Mouse (Mus musculus) layer of hippocampus, adult 9-11 months (tissue): ENCODE results near the gene Zxdc.
A peak's percentile ranks its signal among the peaks of the same experiment; 100 is the strongest.

Source experiments
- DNase-seq: peaks from one replicate; pipeline ENCODE4 v3.0.0; 2022

Gene Zxdc

DNA sequence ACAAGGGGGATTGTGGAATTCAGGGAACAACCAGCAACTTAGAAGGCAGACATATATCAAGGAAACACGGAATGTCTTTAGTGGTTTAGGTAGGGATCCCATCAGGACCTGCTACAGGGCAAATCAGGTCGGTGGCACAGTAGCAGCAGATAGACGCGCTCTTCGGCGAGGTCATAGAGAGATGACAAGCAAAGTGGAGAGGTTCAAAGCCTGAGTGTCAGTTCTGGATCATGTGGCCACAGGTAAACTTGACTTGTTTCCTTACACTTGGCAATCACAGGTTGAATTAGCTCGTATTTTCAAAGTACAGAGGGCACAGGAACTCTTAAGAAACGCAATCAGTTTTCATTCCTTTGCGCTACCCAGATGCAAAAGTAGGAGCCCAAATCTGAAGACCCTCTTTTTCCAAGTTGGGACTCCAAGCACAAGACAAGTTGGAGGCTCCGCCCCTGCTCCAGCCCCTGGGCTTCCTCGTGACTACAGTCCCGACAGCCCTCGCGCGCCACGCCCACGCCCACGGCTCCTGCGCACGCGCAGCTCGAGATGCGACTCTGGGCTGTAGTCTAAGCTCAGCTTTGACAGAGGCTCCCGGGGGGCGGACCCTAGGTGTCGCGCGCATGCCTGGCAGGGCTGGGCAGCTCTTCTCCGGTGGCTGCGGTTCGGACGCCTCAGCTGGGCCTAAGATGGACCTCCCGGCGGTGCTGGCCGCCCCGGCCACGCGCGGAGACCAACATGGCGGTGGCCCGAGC is at the start of gene Zxdc:
Gene Zxdc (plus strand): TSS at position 517 of the 749 bp plus-strand sequence.
- DNase-seq = peak; percentile 99

DNA sequence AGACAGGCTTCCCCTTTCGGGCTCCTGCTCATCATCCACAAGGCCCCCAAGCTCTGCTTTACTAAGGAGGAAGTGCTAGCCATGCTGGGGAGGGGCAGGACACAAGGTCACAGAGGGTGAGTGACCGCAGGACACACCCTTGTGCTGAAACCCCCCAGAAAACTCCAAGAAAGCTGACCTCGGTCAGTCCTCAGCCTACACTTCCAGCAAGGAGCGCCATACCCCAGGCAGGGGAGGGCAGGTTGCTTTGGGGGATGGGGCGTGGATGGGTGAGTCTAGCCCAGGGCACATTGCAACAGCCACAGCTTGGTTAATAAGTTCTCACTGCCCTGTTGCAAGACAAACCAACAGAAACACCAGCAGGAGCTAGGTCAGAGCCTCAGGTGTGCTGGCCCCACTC is 48.9 kb upstream of the Zxdc start:
- DNase-seq = no peak

DNA sequence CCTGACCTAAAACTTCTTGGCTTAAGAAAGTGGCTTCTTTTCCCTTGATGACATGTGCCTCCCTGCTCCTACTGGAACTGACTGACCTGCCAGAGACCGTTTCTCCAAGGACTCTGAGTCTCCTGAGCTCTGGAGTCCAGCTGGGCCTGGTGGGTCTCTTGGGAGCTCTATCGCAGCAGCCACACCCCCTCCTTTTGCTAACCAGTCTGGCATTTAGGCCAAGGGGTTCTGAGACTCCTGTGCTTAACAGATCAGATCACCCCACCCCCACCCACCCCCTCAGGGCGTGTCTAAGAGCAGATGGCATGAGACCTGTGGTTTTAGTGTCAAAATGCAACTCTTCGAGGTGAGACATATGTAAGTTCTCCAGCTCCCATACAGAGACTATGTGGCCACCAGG is 47.5 kb upstream of the Zxdc start:
- DNase-seq = no peak

DNA sequence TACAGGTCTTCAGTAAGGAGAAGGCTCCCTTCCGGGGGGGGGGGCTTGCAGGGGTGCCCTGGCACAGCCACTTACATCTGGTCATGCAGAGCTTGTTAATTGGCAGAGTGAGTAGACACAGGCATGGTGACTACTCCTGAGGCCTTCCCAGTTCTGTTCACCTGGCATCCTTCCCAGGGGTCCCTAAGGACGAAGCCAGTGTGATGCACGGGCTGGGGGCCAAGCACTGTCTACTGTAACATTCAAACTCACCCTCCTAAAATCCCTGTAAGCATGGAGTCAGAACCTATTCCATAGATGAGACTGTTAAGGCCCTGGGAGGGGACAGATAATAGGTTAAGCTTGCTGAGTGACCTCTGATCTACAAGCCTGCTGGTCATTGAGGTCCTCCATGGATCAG is 45.3 kb upstream of the Zxdc start:
- no peak for DNase-seq

DNA sequence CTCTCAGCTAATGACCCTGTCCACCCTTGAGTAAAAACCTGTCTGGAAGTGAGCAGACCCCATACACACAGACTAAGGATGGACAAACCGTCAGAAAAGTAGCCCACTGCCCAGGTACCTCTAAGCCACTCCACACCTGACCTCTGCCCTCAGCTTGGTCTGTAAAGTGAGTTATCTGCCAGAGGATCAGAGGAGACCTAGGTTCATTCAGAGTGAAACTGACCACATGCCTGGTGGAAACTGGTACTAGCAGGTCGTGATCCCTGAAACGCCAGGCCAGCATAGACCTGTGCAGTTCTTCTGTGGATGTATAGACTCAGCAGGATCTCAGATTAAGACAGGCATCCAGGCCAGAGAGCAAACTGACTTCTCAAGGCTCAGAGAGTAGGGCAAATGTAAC is 44.8 kb upstream of the Zxdc start:
- no peak for DNase-seq

DNA sequence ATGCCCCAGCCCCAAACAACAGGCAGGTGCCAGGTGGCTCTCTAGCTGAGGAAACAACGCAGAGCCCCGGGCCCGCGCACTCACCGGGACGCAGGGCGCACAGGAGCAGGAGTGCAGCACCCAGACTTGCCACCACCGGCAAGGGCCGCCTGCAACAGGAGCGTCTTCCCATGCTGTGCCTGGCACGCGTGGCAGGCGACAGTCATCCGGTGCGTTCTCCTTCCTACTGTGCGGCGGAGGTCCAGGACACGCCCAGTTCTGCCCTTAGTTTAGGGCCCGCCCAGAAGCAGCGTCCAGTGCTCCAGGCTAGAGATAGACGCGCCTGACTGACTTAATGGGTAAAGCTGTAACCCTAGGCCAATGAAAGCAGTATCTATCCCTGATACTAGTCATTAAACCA is 44.3 kb upstream of the Zxdc start, which contains the start of gene Chst13:
Gene Chst13 (minus strand): TSS at position 195 of the 400 bp plus-strand sequence.
- DNase-seq = no peak

DNA sequence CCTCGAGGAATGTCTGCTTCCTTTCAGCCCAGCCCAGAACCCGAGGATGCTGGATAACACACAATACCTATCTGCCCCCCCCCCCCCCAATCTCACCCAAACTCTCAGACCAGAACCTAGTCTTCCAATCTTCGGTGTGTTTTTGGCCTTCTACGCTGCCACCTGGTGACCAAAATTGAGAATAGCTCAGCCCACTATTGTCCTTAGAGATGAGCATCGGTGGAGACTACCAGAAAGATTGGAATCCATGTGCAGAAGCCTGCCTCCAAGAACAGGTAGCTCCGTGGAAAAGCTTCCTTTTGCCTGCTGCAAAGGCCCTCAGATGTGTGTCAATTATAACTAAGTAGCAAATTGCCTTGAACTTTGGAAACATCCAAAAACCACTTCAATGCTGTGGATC is 41.6 kb upstream of the Zxdc start:
- DNase-seq = peak; percentile 16

DNA sequence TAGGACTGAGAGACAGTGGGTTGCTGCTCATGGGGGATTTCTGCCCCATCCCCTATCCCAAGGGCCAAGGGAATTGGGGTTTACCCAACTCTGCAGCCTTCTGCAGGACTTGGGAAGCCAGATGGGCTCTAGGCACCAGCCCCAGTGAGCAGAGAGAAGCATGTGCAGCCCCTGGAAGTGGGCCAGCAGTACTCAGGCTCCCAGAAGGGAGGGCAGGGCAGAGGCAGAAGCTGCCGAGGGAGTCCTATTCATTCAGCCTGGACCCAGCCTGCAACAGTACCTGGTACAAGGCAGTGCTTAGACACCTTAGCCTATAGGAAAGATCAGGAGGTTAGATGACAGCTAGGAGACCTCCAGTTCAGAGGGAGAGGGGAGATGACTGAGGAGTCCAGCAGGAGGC is 39.3 kb upstream of the Zxdc start:
- peak; percentile 86 for DNase-seq

DNA sequence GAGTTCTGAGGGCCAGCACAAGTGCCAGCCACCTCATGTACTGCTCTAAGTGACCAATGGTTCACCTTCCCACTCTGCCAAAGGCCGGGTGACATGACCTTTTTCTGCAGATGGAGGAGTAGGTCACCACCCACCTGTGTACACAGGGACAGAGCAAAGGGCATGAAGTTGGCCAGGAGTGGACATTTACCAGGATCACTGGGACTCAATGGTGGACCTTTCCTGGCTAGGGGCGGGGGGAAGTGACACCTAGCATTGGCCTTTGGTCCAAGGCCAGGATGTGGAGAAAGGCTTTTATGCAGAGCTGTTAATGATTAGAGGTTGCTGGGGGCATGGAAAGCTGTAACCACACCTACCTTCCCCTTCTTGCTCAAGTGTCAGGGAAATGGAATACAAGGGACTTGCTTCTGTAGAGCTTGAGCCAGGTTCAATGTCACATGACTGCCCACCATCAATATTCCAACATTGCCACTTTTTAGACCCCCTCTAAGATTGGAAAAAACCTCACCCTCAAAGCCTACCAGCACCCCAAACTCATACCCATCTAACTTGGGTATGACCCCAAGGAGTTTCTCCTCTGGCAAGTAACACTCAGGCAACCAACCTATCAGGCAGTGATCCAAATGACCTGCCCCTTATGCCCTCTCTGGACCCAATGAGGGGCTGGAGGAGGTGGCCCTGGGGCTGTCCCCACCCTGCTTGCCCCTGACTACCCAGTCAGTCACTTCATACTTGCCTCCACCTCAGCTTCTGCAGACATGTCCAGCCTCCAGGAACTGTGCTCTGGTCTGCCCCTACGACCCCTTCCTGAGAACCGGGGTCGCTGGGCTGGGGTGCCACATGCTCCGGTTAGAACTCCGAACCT is 36.5 kb upstream of the Zxdc start, which contains the start of gene Uroc1:
Gene Uroc1 (plus strand): TSS at position 724 of the 865 bp plus-strand sequence.
- no peak for DNase-seq

DNA sequence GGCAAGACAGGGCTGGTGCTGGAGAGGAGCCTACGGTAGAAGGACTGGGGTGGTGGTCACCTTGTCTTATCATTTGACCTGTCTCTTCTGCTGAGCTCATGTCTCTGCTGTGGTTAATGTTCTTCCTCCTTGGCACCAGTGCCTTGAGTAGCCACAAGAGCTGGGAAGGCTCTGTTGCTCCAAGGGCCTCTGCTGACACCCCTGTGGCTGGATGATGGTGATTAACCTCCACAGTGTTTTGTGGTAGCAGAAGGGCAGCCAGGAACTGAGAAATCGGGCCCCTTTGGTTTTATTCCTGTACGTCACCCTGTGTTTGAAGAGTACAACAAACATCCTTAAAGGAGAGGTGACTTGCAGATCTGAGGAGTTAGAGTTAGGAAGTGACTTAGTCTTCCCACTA is 35.0 kb upstream of the Zxdc start:
- DNase-seq = no peak

DNA sequence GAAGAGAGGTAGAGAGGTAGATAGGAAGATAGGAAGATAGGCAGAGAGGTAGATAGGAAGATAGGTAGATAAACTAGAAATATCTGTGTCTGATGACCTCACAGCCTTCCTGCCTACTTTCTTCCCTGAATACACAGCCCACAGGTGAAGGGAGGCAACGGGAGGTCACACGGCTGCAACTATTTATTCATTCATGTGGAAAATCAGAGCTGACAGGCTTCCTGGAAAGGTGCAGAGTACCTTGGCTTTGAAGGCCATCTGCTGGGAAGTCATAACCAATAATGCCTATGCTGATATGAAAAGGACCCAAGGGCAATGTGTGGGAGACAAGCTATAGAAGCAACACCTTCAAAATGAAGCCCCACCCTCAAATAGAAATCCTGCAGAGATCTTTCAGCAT is 26.9 kb upstream of the Zxdc start:
- DNase-seq = no peak

DNA sequence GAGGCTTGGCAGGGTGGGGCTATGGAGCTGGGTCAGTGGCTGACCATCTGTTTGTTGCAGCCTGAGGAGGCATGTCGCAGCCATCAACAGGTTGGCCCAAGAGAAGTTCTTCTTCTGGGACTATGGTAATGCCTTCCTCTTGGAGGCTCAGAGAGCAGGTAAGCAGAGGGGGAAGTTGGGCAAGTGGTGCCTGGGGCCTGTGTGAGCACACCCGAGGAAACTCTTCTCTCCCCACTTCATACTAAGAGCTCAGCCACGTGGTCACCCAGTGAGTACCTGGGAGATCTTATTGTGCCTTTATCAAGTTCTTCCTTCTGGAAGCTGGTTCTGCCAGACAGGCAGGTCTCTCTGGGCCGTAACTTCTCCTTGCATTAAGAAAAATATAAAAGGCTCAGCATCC is 22.1 kb upstream of the Zxdc start:
- no peak for DNase-seq

DNA sequence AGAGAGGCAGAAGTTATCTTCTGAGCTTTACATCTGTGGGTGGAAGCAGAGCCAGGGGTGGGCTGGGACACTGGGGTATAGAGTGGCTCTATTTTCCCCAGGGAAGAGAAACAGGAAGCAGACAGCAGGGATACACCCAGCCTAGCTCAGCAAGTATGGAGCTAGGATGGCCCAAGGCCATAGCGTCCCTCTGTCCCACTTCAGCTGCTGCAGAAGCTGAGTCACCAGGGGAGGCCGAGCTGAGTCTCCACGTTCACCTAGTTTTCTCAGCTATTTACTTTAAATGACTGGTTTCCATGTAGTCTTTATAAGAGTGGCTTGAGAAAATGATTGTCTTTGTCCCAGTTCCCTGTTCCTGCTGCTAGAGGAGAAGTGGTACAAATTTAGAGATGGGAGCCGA is 20.8 kb upstream of the Zxdc start:
- DNase-seq = no peak

DNA sequence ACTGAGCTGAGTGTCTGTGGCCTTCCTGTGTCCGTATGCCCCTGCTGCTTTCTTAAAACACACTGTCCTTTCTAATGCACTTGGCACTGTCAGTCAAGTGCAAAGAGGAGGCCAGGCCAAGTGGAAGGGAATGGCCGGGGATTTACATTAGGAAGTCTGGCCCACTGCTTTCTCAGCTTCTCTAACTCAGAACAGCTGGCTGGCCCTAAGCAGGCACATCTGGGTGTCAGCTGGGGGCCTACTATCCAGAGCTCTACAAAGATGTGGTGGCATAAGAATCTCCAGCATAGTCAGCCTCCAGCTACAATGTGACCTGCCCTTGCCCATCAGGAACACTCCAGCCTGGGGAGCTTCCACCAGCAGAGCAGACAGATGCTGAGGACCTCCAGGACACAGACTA is 19.3 kb upstream of the Zxdc start:
- DNase-seq = no peak

DNA sequence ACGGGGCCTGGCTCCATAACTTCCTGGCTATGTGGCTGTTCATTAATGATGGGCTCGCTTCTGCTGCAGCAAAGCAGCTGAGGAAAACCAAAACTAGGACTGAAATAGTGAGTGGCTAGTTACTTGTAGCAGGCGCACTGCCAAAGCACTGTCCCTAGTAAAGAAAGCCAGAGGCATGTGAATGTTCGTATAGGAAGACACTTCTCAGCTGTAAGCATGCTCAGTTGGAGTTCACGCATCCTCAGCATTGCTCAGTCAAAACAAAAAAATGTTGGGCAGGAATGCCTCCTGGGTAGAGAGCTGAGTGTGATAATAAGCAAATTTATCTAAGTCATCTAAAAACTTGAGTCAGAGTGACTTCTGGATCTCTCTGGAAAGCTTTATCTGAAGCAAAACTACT is 11.2 kb upstream of the Zxdc start:
- no peak for DNase-seq

DNA sequence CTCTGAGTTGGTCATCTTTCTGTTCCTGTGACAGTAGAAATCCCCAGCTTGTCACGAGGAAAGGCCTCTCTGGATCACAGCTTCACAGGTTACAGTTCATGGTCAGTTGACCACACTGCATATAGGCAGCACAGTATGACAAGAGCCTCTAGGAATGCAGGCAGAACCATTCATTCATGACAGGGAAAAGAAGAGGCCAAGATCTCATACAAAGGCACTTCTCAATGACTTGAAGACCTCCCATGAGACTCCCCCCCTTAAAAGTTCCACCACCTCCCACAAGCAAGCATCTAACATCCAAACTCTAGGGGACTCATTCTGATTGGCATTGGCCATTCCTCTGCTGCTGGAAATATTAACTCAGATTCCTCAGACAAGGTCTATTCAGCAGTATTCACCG is 9.8 kb upstream of the Zxdc start:
- no peak for DNase-seq

DNA sequence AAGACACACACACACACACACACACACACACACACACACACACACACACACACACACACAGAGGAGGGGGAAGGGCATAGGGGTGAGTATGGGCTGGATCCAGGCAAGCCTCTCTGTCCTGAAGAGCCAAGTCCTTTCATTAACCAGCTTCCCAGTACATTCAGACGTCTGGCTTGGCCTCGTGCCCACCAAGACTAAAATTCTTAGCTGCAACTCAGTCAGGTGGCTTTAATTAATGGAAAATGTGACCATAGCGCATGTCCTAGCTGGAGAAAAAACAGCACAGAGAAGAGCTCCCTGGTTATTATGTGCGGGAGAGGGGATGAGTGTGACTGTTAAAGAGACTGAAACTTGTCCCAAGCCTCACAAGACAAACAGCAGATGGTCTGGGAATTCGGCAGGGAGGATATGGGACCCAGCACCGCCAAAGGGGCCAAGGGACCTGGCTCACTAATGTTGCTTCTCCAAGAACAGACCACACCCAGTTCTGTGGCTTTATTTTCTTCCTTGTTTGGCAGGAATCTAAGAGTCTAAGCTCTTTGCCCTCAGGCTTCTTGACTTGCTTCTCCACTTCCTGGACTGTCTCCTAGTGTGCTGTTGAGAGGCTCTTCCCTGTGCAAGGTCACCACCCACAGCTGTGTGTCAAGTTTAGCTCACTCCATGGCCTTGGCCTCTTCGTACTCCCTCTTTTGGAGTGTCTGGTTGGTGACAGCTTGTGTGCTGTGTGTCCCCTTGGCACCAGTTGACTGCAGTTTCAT is 9.1 kb upstream of the Zxdc start:
- DNase-seq = peak; percentile 26

DNA sequence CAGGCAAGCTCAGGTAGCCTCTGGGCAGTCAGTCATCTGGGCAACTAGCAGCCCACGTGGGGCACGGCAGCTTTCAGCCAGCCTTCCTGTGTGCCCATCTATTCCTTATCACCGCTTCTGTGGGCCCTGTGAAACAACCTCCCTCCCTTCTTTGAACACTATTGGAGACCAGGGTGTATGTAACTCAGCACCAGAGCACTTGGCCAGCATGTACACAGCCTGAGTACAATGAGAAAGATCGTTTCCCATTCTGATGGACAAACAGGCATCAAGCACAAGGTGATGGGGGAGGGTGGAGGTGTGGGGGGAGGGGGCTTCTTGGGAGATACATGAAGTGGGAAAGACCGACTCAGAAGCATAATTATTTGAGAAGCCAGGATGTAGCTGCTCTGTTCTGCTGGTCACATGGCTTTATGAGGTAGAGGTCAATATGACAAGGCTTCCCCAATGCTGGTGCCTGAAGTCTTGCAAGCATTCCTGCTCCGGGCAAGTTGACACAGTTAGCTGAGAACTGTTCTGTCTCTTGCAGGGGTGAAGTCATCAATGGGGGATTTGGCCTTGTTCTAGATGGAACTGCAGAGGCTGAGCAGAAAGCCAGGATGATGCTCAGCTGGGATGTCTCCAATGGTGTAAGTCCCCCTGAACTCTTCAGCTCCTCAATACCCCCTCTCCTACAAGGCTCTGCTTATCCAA is 8.2 kb upstream of the Zxdc start:
- no peak for DNase-seq

DNA sequence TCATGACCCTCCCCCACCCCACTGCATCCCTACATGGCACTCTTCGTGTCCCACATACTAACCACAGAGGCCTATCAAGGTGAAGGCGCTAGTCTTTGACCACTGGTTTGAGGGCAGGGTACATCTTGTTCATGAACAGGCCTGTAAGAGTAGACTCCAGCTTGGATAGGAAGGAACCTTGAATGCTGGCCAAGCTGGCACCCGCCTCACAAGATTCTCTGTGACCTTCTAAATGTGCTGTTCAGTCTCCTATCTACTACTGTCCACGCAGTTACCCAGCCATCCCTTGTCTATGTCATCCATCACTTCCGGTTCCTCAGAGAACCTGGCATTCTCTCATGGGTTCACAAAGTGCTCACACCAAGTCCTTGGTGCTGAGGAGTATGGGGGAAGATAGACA is 6.0 kb upstream of the Zxdc start:
- DNase-seq = no peak

DNA sequence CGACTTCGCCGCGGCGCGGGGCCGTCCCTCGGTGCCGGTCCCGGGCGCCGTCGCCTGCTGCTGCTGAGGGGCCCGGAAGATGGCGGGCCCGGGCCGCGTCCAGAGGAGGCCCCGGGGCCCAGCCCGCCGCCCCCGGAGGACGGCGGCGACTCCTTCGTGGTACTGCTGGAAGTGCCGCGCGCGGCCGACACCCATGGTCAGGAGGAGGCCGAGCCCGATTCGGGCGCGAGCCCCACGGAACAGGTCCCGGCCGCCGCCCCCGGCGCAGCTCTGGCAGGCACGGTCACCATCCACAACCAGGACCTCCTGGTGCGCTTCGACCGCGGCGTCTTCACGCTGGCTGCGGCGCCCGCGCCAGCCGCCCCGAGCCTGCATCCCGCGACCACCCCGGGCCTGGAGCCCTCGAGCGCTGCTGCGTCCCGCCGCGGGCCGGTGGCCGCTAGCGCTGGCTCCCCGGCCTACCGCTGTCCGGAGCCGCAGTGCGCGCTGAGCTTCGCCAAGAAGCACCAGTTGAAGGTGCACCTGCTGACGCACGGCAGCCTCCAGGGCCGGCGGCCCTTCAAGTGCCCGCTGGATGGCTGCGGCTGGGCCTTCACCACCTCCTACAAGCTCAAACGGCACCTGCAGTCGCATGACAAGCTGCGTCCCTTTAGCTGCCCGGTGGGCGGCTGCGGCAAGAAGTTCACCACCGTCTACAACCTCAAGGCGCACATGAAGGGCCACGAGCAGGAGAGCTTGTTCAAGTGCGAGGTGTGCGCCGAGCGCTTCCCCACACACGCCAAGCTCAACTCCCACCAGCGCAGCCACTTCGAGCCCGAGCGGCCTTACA is 647 bp downstream of the Zxdc start:
- peak; percentile 26 for DNase-seq

DNA sequence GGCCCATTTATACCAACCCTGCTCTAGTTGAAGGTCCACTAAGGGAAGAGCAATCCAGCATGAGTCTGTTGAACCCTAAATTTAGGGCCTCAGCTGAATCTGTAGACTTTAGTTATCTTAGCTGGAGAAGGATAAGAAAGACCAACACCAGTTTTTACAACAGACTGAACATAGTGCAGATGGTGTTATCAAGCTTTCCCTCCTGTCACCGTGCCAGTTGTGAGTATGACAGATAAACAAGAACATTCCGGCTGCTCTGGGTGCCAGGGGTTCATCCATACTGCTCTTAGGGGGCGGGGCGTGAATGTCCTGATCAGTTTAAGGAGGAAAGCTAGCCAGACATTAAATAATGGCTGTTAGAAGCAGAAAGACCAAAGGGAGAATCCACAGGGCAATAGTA is 5.4 kb downstream of the Zxdc start:
- peak; percentile 29 for DNase-seq

DNA sequence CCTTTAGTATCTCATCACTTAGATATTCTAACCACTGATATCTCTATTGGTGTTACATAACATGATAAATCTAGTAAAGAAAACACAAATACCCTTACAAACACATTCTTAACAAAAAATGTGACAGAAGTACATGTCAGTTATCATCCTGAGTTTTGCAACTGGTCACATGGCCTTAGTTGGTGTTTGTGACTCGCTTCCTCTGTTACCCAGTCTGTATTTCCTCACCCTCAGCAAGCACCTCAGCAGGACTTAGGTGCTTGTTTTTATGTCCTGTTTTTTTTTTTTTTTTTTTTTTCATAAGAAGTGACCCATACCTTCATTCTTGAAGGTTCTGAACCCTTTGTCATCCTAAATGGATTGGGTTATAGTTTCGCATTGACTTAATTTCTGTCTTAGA is 8.4 kb downstream of the Zxdc start:
- DNase-seq = no peak
